Mouse (Mus musculus) CH12.LX (cell line): ENCODE measurements at regions not wholly inside any gene's neighbourhood (a gene's known extent, or its start where the extent isn't known, plus 50 kb on each side); places are given as distances from the start of the nearest gene placed in this dataset.

ENCODE experiments used
- BHLHE40 ChIP-seq: IDR thresholded peaks from 2 replicates; pipeline ENCODE4 v1.6.1; 2011; ENCODE audit warnings: mild to moderate bottlenecking, low read depth, low read length, improper control_type of control experiment
- CHD2 ChIP-seq: IDR thresholded peaks from 2 replicates; pipeline ENCODE4 v1.6.1; 2011; ENCODE audit warnings: low read length, improper control_type of control experiment
- NELFE ChIP-seq: IDR thresholded peaks from 2 replicates; pipeline ENCODE4 v1.6.1; 2011; ENCODE audit warnings: low read depth, low read length, improper control_type of control experiment
- RCOR1 ChIP-seq: conservative IDR thresholded peaks from 2 replicates; pipeline ENCODE4 v1.6.1; 2012; ENCODE audit warnings: low read depth, mild to moderate bottlenecking, inconsistent platforms, low read length, improper control_type of control experiment
- USF1 ChIP-seq: IDR thresholded peaks from 2 replicates; pipeline ENCODE4 v1.6.1; 2014; ENCODE audit warnings: low read depth, mild to moderate bottlenecking, inconsistent platforms, low read length, improper control_type of control experiment

DNA sequence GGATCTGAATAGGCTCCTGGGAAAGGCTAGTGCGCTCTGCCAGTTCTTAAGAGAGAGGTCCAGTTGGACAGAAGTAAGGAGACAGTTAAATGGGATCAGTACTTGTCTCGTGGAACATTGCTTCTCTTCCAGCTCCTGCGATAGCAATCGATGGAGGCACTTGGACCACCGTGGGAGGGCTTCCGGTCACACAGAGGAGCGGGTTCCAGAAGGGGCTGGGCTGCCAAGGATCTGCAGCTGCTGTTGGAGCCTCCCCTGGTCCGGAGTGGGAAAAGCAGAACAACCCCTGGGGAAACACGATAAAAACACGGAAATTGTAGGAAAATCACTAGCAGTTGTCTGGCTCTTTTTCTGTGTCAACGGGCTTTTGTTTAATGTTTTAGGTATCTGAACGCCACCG is 252.3 kb upstream of the Gm5148 start:
- TF ChIP-seq USF1 (no peak), BHLHE40 (no peak), CHD2 (no peak), RCOR1 (no peak), NELFE (no peak)
